ENCODE assay signal across 11 mouse cellular contexts in genomic region chr3:135594238-135594917, GRCm38 (mm10).
A peak's percentile ranks its signal among the peaks of the same experiment; 100 is the strongest.
DNase-seq lines count a peak whose midpoint lies in the region; ATAC-seq and TF ChIP-seq lines count a peak whose summit lies in the region.
"Had no signal": no experiment of that assay in that cellular context is flagged by ENCODE, and none has a peak within 500 bp of the region (broad histone marks: within the 10 kb centered on the region; RNA-seq: fewer than 3 reads in every experiment).

No protein-coding gene starts in this region.

- no peak overlapping the region; the same call in 1 of the 2 replicates for H3K27ac ChIP-seq in forebrain, postnatal 0 days (ENCODE audit: low read depth, low read length)
- H3K27ac ChIP-seq in forebrain, embryonic 12.5 days = no peak overlapping the region
- H3K27ac ChIP-seq in midbrain, embryonic 15.5 days = no peak overlapping the region
- H3K27ac ChIP-seq in midbrain, embryonic 10.5 days (replicated peaks) = no peak overlapping the region
- no peak overlapping the region for H3K27ac ChIP-seq in forebrain, embryonic 14.5 days (ENCODE audit: low read depth, low read length)
- H3K27ac ChIP-seq: liver, embryonic 13.5 days had no signal

- no peak for TF ChIP-seq CTCF in forebrain, postnatal 0 days (IDR thresholded peaks at IDR 0.05; ENCODE audit: low read depth)

- no peak for DNase-seq in forebrain, postnatal 0 days
- no peak for DNase-seq in midbrain, embryonic 10.5 days (ENCODE audit: low spot score)
- peak; percentile 68 for DNase-seq in lung, postnatal 10 days
- DNase-seq in thymus, postnatal 14 days = peak; percentile 54
- no peak for DNase-seq in gastrocnemius, adult 18-20 months (ENCODE audit: low spot score)
- DNase-seq in forebrain, embryonic 14.5 days (ENCODE audit: low spot score) = no peak
- DNase-seq: cerebellum, postnatal 10 days; heart, adult 18-20 months; liver, embryonic 13.5 days had no signal

- 77% methylated on average over 21 of the region's 21 CpGs for WGBS in forebrain, postnatal 0 days
- 85% methylated on average over 21 of the region's 21 CpGs for WGBS in forebrain, embryonic 12.5 days
- 81% methylated on average over 21 of the region's 21 CpGs for WGBS in midbrain, embryonic 15.5 days
- WGBS in midbrain, embryonic 10.5 days = 80% methylated on average over 21 of the region's 21 CpGs
- 85% methylated on average over 21 of the region's 21 CpGs for WGBS in forebrain, embryonic 14.5 days

- no peaks in the 10 kb centered on the region for H3K27me3 ChIP-seq in forebrain, postnatal 0 days (ENCODE audit: insufficient read depth, low read length)
- no peaks in the 10 kb centered on the region for H3K27me3 ChIP-seq in forebrain, embryonic 12.5 days
- H3K27me3 ChIP-seq in midbrain, embryonic 15.5 days (replicated peaks) = no peaks in the 10 kb centered on the region
- H3K27me3 ChIP-seq in midbrain, embryonic 10.5 days (ENCODE audit: low read depth, poor library complexity, severe bottlenecking) = no peaks in the 10 kb centered on the region
- H3K27me3 ChIP-seq in forebrain, embryonic 14.5 days (replicated peaks; ENCODE audit: control insufficient read depth, insufficient read depth, low read length) = no peaks in the 10 kb centered on the region
- H3K27me3 ChIP-seq: liver, embryonic 13.5 days had no signal

- H3K4me1 ChIP-seq in forebrain, postnatal 0 days (ENCODE audit: insufficient read depth) = no peaks in the 10 kb centered on the region
- H3K4me1 ChIP-seq in forebrain, embryonic 12.5 days = no peaks in the 10 kb centered on the region; the same call in 1 of the 2 replicates
- no peaks in the 10 kb centered on the region for H3K4me1 ChIP-seq in midbrain, embryonic 15.5 days
- no peaks in the 10 kb centered on the region for H3K4me1 ChIP-seq in midbrain, embryonic 10.5 days
- no peaks in the 10 kb centered on the region for H3K4me1 ChIP-seq in forebrain, embryonic 14.5 days (ENCODE audit: control insufficient read depth, insufficient read depth, low read length)

- H3K4me2 ChIP-seq in forebrain, postnatal 0 days (ENCODE audit: low read depth) = no peak overlapping the region
- H3K4me2 ChIP-seq in forebrain, embryonic 12.5 days = no peak overlapping the region
- H3K4me2 ChIP-seq in midbrain, embryonic 15.5 days = no peak overlapping the region
- H3K4me2 ChIP-seq in forebrain, embryonic 14.5 days (ENCODE audit: low read length) = no peak overlapping the region
- H3K4me2 ChIP-seq: liver, embryonic 13.5 days had no signal

- no peak overlapping the region for H3K9ac ChIP-seq in forebrain, postnatal 0 days
- no peak overlapping the region for H3K9ac ChIP-seq in forebrain, embryonic 12.5 days
- no peak overlapping the region for H3K9ac ChIP-seq in midbrain, embryonic 15.5 days
- no peak overlapping the region for H3K9ac ChIP-seq in forebrain, embryonic 14.5 days (ENCODE audit: low read length)
- H3K9ac ChIP-seq: liver, embryonic 13.5 days had no signal

- H3K9me3 ChIP-seq in forebrain, postnatal 0 days (ENCODE audit: low read length) = no peaks in the 10 kb centered on the region
- H3K9me3 ChIP-seq in forebrain, embryonic 12.5 days = no peaks in the 10 kb centered on the region
- H3K9me3 ChIP-seq in midbrain, embryonic 15.5 days = no peaks in the 10 kb centered on the region
- no peaks in the 10 kb centered on the region for H3K9me3 ChIP-seq in midbrain, embryonic 10.5 days (replicated peaks)
- H3K9me3 ChIP-seq in forebrain, embryonic 14.5 days (replicated peaks; ENCODE audit: control insufficient read depth, low read length) = no peaks in the 10 kb centered on the region
- H3K9me3 ChIP-seq: liver, embryonic 13.5 days had no signal

- H3K4me3 ChIP-seq in forebrain, postnatal 0 days (ENCODE audit: low read depth, low read length) = no peak overlapping the region
- H3K4me3 ChIP-seq in forebrain, embryonic 12.5 days (replicated peaks) = no peak overlapping the region
- H3K4me3 ChIP-seq in midbrain, embryonic 15.5 days = no peak overlapping the region
- H3K4me3 ChIP-seq in midbrain, embryonic 10.5 days = no peak overlapping the region
- H3K4me3 ChIP-seq in forebrain, embryonic 14.5 days (ENCODE audit: low read depth, low read length) = no peak overlapping the region
- H3K4me3 ChIP-seq: liver, embryonic 13.5 days had no signal

- peak; percentile 73 for ATAC-seq in forebrain, postnatal 0 days
- no peak for ATAC-seq in forebrain, embryonic 12.5 days (ENCODE audit: low FRiP score)
- 0 out of 2 replicates have a peak, but pooled peaks have one; percentile 9 for ATAC-seq in midbrain, embryonic 15.5 days (replicated peaks)
- ATAC-seq in forebrain, embryonic 14.5 days = no peak

- peaks cover 36% of the 10 kb centered on the region for H3K36me3 ChIP-seq in forebrain, postnatal 0 days (ENCODE audit: insufficient read depth)
- H3K36me3 ChIP-seq in forebrain, embryonic 12.5 days (replicated peaks) = peaks cover 28% of the 10 kb centered on the region
- H3K36me3 ChIP-seq in midbrain, embryonic 15.5 days (replicated peaks) = no peaks in the 10 kb centered on the region
- peaks cover 56% of the 10 kb centered on the region for H3K36me3 ChIP-seq in midbrain, embryonic 10.5 days
- peaks cover 35% of the 10 kb centered on the region for H3K36me3 ChIP-seq in forebrain, embryonic 14.5 days (ENCODE audit: control insufficient read depth, insufficient read depth, low read length)

Comparison
In these comparisons a context has a peak if more than half of its experiments do, and no peak if none do; other contexts are left out.
1. ATAC-seq: peak in forebrain, postnatal 0 days (single experiment) and midbrain, embryonic 15.5 days (single experiment); none in forebrain, embryonic 12.5 days (single experiment) and forebrain, embryonic 14.5 days (single experiment).
2. DNase-seq: peak in lung, postnatal 10 days (single experiment) and thymus, postnatal 14 days (single experiment); none in forebrain, postnatal 0 days (single experiment), midbrain, embryonic 10.5 days (single experiment), gastrocnemius, adult 18-20 months (single experiment) and forebrain, embryonic 14.5 days (single experiment).